Mouse (Mus musculus) stomach, postnatal 0 days (tissue): ENCODE results near the gene Sugct. TPM values are rescaled to one million over a fixed set of nuclear protein-coding genes. Genes with fewer than 3 reads are reported as not detected.

Experiments used
- ATAC-seq: fragments of 200-750 bp; cut with Nextera tagmentation; 2 replicates; pipeline ENCODE4 v1.8.0; 2017; ENCODE audit not compliant: low FRiP score, low TSS enrichment
- DNase-seq: peaks from one replicate; pipeline ENCODE4 v3.0.0-alpha.2; 2016; ENCODE audit warnings: low spot score
- H3K27ac ChIP-seq: fragments of 300-500 bp; sonication (generic); replicated peaks from 2 replicates; pipeline ENCODE4 v1.5.1; 2014; ENCODE audit warnings: mild to moderate bottlenecking, control low read depth
- H3K27me3 ChIP-seq: fragments of 300-500 bp; sonication (generic); 2 replicates; pipeline ENCODE4 v1.6.1; 2014; ENCODE audit warnings: low read length; ENCODE audit not compliant: control insufficient read depth, insufficient read depth
- H3K36me3 ChIP-seq: fragments of 300-500 bp; sonication (generic); 2 replicates; pipeline ENCODE4 v1.6.1; 2014; ENCODE audit warnings: low read length, mixed read lengths; ENCODE audit not compliant: control insufficient read depth, insufficient read depth
- H3K4me1 ChIP-seq: fragments of 300-500 bp; sonication (generic); replicated peaks from 2 replicates; pipeline ENCODE4 v1.6.1; 2014; ENCODE audit warnings: antibody characterized with exemption; ENCODE audit not compliant: control insufficient read depth, insufficient read depth
- H3K4me2 ChIP-seq: fragments of 300-500 bp; sonication (generic); replicated peaks from 2 replicates; pipeline ENCODE4 v1.6.1; 2014; ENCODE audit warnings: low read depth, mild to moderate bottlenecking, control low read depth, moderate library complexity
- H3K4me3 ChIP-seq: fragments of 300-500 bp; sonication (generic); 2 replicates; pipeline ENCODE4 v1.5.1; 2014; ENCODE audit warnings: low read depth, low read length, control low read depth
- H3K9ac ChIP-seq: fragments of 300-500 bp; sonication (generic); 2 replicates; pipeline ENCODE4 v1.6.1; 2014; ENCODE audit warnings: mild to moderate bottlenecking, low read length, control low read depth, mixed read lengths
- H3K9me3 ChIP-seq: fragments of 300-500 bp; sonication (generic); 2 replicates; pipeline ENCODE4 v1.6.1; 2016; ENCODE audit warnings: low read length; ENCODE audit not compliant: control insufficient read depth
- CTCF ChIP-seq: IDR thresholded peaks from 2 replicates; pipeline ENCODE4 v1.5.1; 2016; ENCODE audit warnings: antibody characterized with exemption, low read depth, mild to moderate bottlenecking, moderate library complexity
- EP300 ChIP-seq: optimal IDR thresholded peaks from 2 replicates; pipeline ENCODE3; 2016; ENCODE audit warnings: antibody characterized with exemption
- WGBS: fragments of 180-500 bp; shearing (Covaris S2); extraction: QIAGEN DNeasy Blood & Tissue Kit; methylation state at CpG from one replicate; pipeline ENCODE4 v1.1.7; 2014; 5-methylcytosine and 5-hydroxymethylcytosine counted together
- polyA plus RNA-seq: library from polyadenylated mRNA; unstranded; fragments of >200 nt; fragmentation: Nextera tagmentation; extraction: Ambion mirVana; gene quantifications from 2 replicates; pipeline ENCODE4 v1.2.1, GENCODE M21; 2015

Sugct gene
- polyA plus RNA-seq, 1 experiment from 2014 or later: 6.1 TPM

GRCm38 (mm10) chr13:17421875-17422274, 273.5 kb downstream of the Sugct start:
- 60% methylated on average over 6 of the region's 6 CpGs for WGBS
- Histone ChIP-seq H3K4me1 (no peaks in the 10 kb centered on the region), H3K27ac (no peak overlapping the region), H3K4me3 (no peak overlapping the region), H3K9me3 (no peaks in the 10 kb centered on the region), H3K36me3 (no peaks in the 10 kb centered on the region), H3K4me2 (no peak overlapping the region), H3K27me3 (no peaks in the 10 kb centered on the region), H3K9ac (no peak overlapping the region)
- DNase-seq: no peak
- ATAC-seq: no peak
- TF ChIP-seq EP300: no peak
- TF ChIP-seq CTCF: no peak

- Histone ChIP-seq H3K4me3 (no peak overlapping the region), H3K4me1 (no peaks in the 10 kb centered on the region), H3K36me3 (no peaks in the 10 kb centered on the region), H3K4me2 (no peak overlapping the region), H3K9me3 (no peaks in the 10 kb centered on the region), H3K9ac (no peak overlapping the region), H3K27me3 (no peaks in the 10 kb centered on the region), H3K27ac (no peak overlapping the region)
- 59% methylated on average over 1 of the region's 1 CpGs for WGBS
- TF ChIP-seq EP300: no peak
- TF ChIP-seq CTCF: no peak
- no peak for DNase-seq
- ATAC-seq: no peak
Measured at GRCm38 (mm10) chr13:17420557-17420956, 274.8 kb downstream of the Sugct start.

GRCm38 (mm10) chr13:17342836-17343235, 352.5 kb downstream of the Sugct start:
- TF ChIP-seq EP300 (no peak), CTCF (no peak)

GRCm38 (mm10) chr13:17335885-17336540, 359.3 kb downstream of the Sugct start:
- no peak overlapping the region for H3K4me2 ChIP-seq
- no peak overlapping the region for H3K9ac ChIP-seq
- H3K36me3 ChIP-seq: no peaks in the 10 kb centered on the region
- no peak for TF ChIP-seq EP300
- no peak for TF ChIP-seq CTCF
- no peak overlapping the region for H3K27ac ChIP-seq
- no peaks in the 10 kb centered on the region for H3K4me1 ChIP-seq
- no peak for DNase-seq
- ATAC-seq: no peak
- H3K4me3 ChIP-seq: no peak overlapping the region
- WGBS: 72% methylated on average over 4 of the region's 4 CpGs
- H3K9me3 ChIP-seq: no peaks in the 10 kb centered on the region
- no peaks in the 10 kb centered on the region for H3K27me3 ChIP-seq

More at GRCm38 (mm10) chr13:17342836-17343235, 352.5 kb downstream of the Sugct start:
- Histone ChIP-seq H3K4me2 (no peak overlapping the region), H3K4me1 (no peaks in the 10 kb centered on the region), H3K9ac (no peak overlapping the region), H3K36me3 (no peaks in the 10 kb centered on the region), H3K27ac (no peak overlapping the region), H3K4me3 (no peak overlapping the region), H3K27me3 (no peaks in the 10 kb centered on the region), H3K9me3 (no peaks in the 10 kb centered on the region)
- WGBS: 92% methylated on average over 8 of the region's 8 CpGs
- ATAC-seq (no peak), DNase-seq (no peak)

- WGBS: 43% methylated on average over 4 of the region's 4 CpGs
- Histone ChIP-seq H3K9me3 (no peaks in the 10 kb centered on the region), H3K4me1 (no peaks in the 10 kb centered on the region), H3K9ac (no peak overlapping the region), H3K27ac (no peak overlapping the region), H3K4me2 (no peak overlapping the region), H3K27me3 (no peaks in the 10 kb centered on the region), H3K36me3 (no peaks in the 10 kb centered on the region), H3K4me3 (no peak overlapping the region)
- ATAC-seq: no peak
- DNase-seq: no peak
- no peak for TF ChIP-seq EP300
- TF ChIP-seq CTCF: no peak
Measured at GRCm38 (mm10) chr13:17326863-17327262, 368.5 kb downstream of the Sugct start.

GRCm38 (mm10) chr13:17301590-17301989, 393.8 kb downstream of the Sugct start:
- no peak for TF ChIP-seq CTCF
- no peaks in the 10 kb centered on the region for H3K4me1 ChIP-seq
- no peak overlapping the region for H3K4me3 ChIP-seq
- H3K27ac ChIP-seq: no peak overlapping the region
- H3K9ac ChIP-seq: no peak overlapping the region
- 86% methylated on average over 4 of the region's 4 CpGs for WGBS
- DNase-seq: no peak
- no peaks in the 10 kb centered on the region for H3K9me3 ChIP-seq
- no peaks in the 10 kb centered on the region for H3K36me3 ChIP-seq
- no peaks in the 10 kb centered on the region for H3K27me3 ChIP-seq
- no peak overlapping the region for H3K4me2 ChIP-seq
- no peak for ATAC-seq
